Mouse (Mus musculus): Measurements from ENCODE around the gene Cib3. TPM values are rescaled to one million over a fixed set of nuclear protein-coding genes. Genes with fewer than 3 reads are reported as not detected.
A peak's percentile ranks its signal among the peaks of the same experiment; 100 is the strongest.

The Cib3 gene
- polyA plus RNA-seq, 1 experiment: not detected

- Histone ChIP-seq H3K4me3 (ENCODE audit: insufficient read depth, low read length) (no peak overlapping the region), H3K27ac (ENCODE audit: insufficient read depth, low read length) (no peak overlapping the region), H3K4me1 (ENCODE audit: control insufficient read depth, insufficient read depth, low read length) (no peaks in the 10 kb centered on the region)
- TF ChIP-seq POLR2A (IDR thresholded peaks at IDR 0.05; ENCODE audit: low read depth, low read length) (no peak), CTCF (IDR thresholded peaks at IDR 0.05; ENCODE audit: borderline replicate concordance, insufficient read depth, low read length) (no peak)
These were observed 29.0 kb downstream of the Cib3 start for GRCm38 (mm10) chr8:72183554-72184202.

- Histone ChIP-seq H3K4me1 (ENCODE audit: control insufficient read depth, insufficient read depth, low read length) (no peaks in the 10 kb centered on the region), H3K4me3 (ENCODE audit: insufficient read depth, low read length) (no peak overlapping the region), H3K27ac (ENCODE audit: insufficient read depth, low read length) (no peak overlapping the region)
- TF ChIP-seq POLR2A (IDR thresholded peaks at IDR 0.05; ENCODE audit: low read depth, low read length) (no peak), CTCF (IDR thresholded peaks at IDR 0.05; ENCODE audit: borderline replicate concordance, insufficient read depth, low read length) (peak; percentile 46; the same call in 1 of the 2 replicates)
These were observed 35.2 kb downstream of the Cib3 start for GRCm38 (mm10) chr8:72177346-72177925.

DNA sequence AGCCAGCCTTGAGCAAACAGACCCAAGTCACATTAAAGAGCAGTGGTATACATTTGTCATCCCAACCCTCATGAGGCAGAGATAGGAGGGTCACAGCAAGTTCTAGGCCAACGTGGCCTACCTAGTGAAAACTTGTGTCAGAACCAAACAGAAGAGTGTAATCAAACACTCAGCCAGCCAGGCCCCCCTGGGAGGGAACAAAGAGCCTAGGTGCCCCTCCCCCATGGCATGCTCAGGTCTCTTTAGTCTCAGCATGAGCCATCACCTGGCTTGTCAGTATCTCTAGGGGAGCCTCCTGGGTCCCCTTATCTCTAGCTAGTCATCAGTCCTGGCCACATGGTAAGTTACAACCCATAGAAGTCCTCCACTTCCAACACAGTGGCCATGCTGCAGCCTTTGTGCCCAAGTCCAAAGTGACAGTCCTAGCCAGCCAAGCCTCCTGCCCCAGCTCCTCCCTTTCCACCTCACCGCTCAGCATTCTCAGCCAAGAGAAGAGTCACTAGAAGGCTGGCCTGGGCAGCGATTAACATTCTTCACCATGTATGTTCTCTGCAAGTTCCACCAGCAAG lies 42.9 kb downstream of the Cib3 start:
- Histone ChIP-seq H3K4me1 (ENCODE audit: control insufficient read depth, insufficient read depth, low read length) (no peaks in the 10 kb centered on the region), H3K27ac (ENCODE audit: insufficient read depth, low read length) (no peak overlapping the region), H3K4me3 (ENCODE audit: insufficient read depth, low read length) (no peak overlapping the region)
- no peak for TF ChIP-seq CTCF (IDR thresholded peaks at IDR 0.05; ENCODE audit: borderline replicate concordance, insufficient read depth, low read length)
- no peak for TF ChIP-seq POLR2A (IDR thresholded peaks at IDR 0.05; ENCODE audit: low read depth, low read length)

GRCm38 (mm10) chr8:72169098-72169668 lies 43.5 kb downstream of the Cib3 start:
- Histone ChIP-seq H3K27ac (ENCODE audit: insufficient read depth, low read length) (no peak overlapping the region), H3K4me3 (ENCODE audit: insufficient read depth, low read length) (no peak overlapping the region), H3K4me1 (ENCODE audit: control insufficient read depth, insufficient read depth, low read length) (no peaks in the 10 kb centered on the region)
- TF ChIP-seq CTCF (IDR thresholded peaks at IDR 0.05; ENCODE audit: borderline replicate concordance, insufficient read depth, low read length): no peak
- no peak for TF ChIP-seq POLR2A (IDR thresholded peaks at IDR 0.05; ENCODE audit: low read depth, low read length)

DNA sequence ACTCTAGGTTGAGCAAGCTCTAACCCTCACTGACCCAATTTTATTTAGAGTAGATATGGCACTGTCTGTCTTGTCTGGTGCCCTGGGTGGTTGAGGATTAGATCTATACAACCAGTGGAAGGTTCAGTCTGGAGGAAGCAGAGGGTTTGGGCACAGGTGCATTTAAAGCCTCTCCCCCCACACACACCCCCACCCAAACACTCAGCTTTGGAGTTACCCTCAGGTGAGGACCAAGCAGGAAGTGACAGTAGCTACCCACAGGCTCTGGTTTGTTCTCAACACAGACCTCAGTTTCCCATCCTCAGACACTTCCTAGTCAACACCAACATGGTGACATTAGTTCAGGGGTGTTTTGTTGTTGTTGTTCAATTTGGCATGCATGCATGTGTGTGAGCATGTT lies 49.8 kb downstream of the Cib3 start:
- peaks cover 8% of the 10 kb centered on the region for H3K4me1 ChIP-seq (ENCODE audit: control insufficient read depth, insufficient read depth, low read length)
- TF ChIP-seq POLR2A (IDR thresholded peaks at IDR 0.05; ENCODE audit: low read depth, low read length): no peak
- no peak for TF ChIP-seq CTCF (IDR thresholded peaks at IDR 0.05; ENCODE audit: borderline replicate concordance, insufficient read depth, low read length)
- H3K27ac ChIP-seq (ENCODE audit: insufficient read depth, low read length): no peak overlapping the region
- no peak overlapping the region for H3K4me3 ChIP-seq (ENCODE audit: insufficient read depth, low read length)

GRCm38 (mm10) chr8:72160707-72161697 lies 51.6 kb downstream of the Cib3 start, which contains the start of gene Rab8a:
Gene Rab8a (plus strand): TSS chr8:72161200.
- Histone ChIP-seq H3K27ac (ENCODE audit: insufficient read depth, low read length) (0 out of 2 replicates have a peak within 1 kb of the TSS, but pooled peaks have one; percentile 27), H3K4me1 (ENCODE audit: control insufficient read depth, insufficient read depth, low read length) (peaks cover 11% of the 10 kb centered on the region), H3K4me3 (ENCODE audit: insufficient read depth, low read length) (peak within 1 kb of the TSS; percentile 77)
- TF ChIP-seq POLR2A (IDR thresholded peaks at IDR 0.05; ENCODE audit: low read depth, low read length): peak; percentile 88
- TF ChIP-seq CTCF (IDR thresholded peaks at IDR 0.05; ENCODE audit: borderline replicate concordance, insufficient read depth, low read length): no peak

- Histone ChIP-seq H3K4me3 (ENCODE audit: insufficient read depth, low read length) (no peak overlapping the region), H3K4me1 (ENCODE audit: control insufficient read depth, insufficient read depth, low read length) (peaks cover 11% of the 10 kb centered on the region), H3K27ac (ENCODE audit: insufficient read depth, low read length) (no peak overlapping the region)
- TF ChIP-seq POLR2A (IDR thresholded peaks at IDR 0.05; ENCODE audit: low read depth, low read length): no peak
- TF ChIP-seq CTCF (IDR thresholded peaks at IDR 0.05; ENCODE audit: borderline replicate concordance, insufficient read depth, low read length): no peak
These were observed 52.6 kb downstream of the Cib3 start for GRCm38 (mm10) chr8:72160007-72160406.

GRCm38 (mm10) chr8:72158726-72159125 lies 53.9 kb downstream of the Cib3 start:
- no peak for TF ChIP-seq CTCF (IDR thresholded peaks at IDR 0.05; ENCODE audit: borderline replicate concordance, insufficient read depth, low read length)
- no peak for TF ChIP-seq POLR2A (IDR thresholded peaks at IDR 0.05; ENCODE audit: low read depth, low read length)
- Histone ChIP-seq H3K4me1 (ENCODE audit: control insufficient read depth, insufficient read depth, low read length) (peaks cover 11% of the 10 kb centered on the region), H3K4me3 (ENCODE audit: insufficient read depth, low read length) (no peak overlapping the region), H3K27ac (ENCODE audit: insufficient read depth, low read length) (peak overlapping the region; percentile 63; the same call in 1 of the 2 replicates)

GRCm38 (mm10) chr8:72158096-72158495 lies 54.5 kb downstream of the Cib3 start:
- peaks cover 11% of the 10 kb centered on the region for H3K4me1 ChIP-seq (ENCODE audit: control insufficient read depth, insufficient read depth, low read length)
- H3K4me3 ChIP-seq (ENCODE audit: insufficient read depth, low read length): no peak overlapping the region
- TF ChIP-seq CTCF (IDR thresholded peaks at IDR 0.05; ENCODE audit: borderline replicate concordance, insufficient read depth, low read length) (no peak), POLR2A (IDR thresholded peaks at IDR 0.05; ENCODE audit: low read depth, low read length) (no peak)
- H3K27ac ChIP-seq (ENCODE audit: insufficient read depth, low read length): peak overlapping the region; percentile 66

Other genes starting within 250 kb of the Cib3 start
- not detected in 2 replicates for gene Cyp4f18, start 203.2 kb downstream of the Cib3 start, polyA plus RNA-seq (2011; ENCODE audit: insufficient read length, low read depth, missing spikeins)
- gene Olfr372, start 171.6 kb downstream of the Cib3 start, polyA plus RNA-seq (2011; ENCODE audit: insufficient read length, low read depth, missing spikeins): not detected in 2 replicates
- not detected in 2 replicates for gene Olfr373, start 129.7 kb downstream of the Cib3 start, polyA plus RNA-seq (2011; ENCODE audit: insufficient read length, low read depth, missing spikeins)
- 0.40 TPM in 1 of 2 replicates, not detected in the other for gene Olfr374, start 105.8 kb downstream of the Cib3 start, polyA plus RNA-seq (2011; ENCODE audit: insufficient read length, low read depth, missing spikeins)
- 1,203 and 1,448 TPM in 2 replicates for gene Tpm4, start 77.9 kb downstream of the Cib3 start, polyA plus RNA-seq (2011; ENCODE audit: insufficient read length, low read depth, missing spikeins)
- gene Rab8a, start 51.6 kb downstream of the Cib3 start, polyA plus RNA-seq (2011; ENCODE audit: insufficient read length, low read depth, missing spikeins): 102 and 115 TPM in 2 replicates
- gene Hsh2d, start 23.2 kb downstream of the Cib3 start, polyA plus RNA-seq (2011; ENCODE audit: insufficient read length, low read depth, missing spikeins): not detected in 2 replicates
- gene Gm11034, start 799 bp upstream of the Cib3 start, polyA plus RNA-seq (2011; ENCODE audit: insufficient read length, low read depth, missing spikeins): not detected in 2 replicates
- 41.4 and 43.8 TPM in 2 replicates for gene Fam32a, start 6.9 kb upstream of the Cib3 start, polyA plus RNA-seq (2011; ENCODE audit: insufficient read length, low read depth, missing spikeins)
- gene Ap1m1, start 27.2 kb upstream of the Cib3 start, polyA plus RNA-seq (2011; ENCODE audit: insufficient read length, low read depth, missing spikeins): 65.3 and 67.0 TPM in 2 replicates
- 3.8 and 4.6 TPM in 2 replicates for gene Gm10282, start 92.4 kb upstream of the Cib3 start, polyA plus RNA-seq (2011; ENCODE audit: insufficient read length, low read depth, missing spikeins)
- gene Klf2, start 106.2 kb upstream of the Cib3 start, polyA plus RNA-seq (2011; ENCODE audit: insufficient read length, low read depth, missing spikeins): 19.1 and 19.7 TPM in 2 replicates
- gene Eps15l1, start 208.6 kb upstream of the Cib3 start, polyA plus RNA-seq (2011; ENCODE audit: insufficient read length, low read depth, missing spikeins): 58.0 and 65.0 TPM in 2 replicates
- gene Calr3, start 231.0 kb upstream of the Cib3 start, polyA plus RNA-seq (2011; ENCODE audit: insufficient read length, low read depth, missing spikeins): 1.7 and 1.9 TPM in 2 replicates
- gene 1700030K09Rik, start 231.0 kb upstream of the Cib3 start, polyA plus RNA-seq (2011; ENCODE audit: insufficient read length, low read depth, missing spikeins): 5.5 and 6.6 TPM in 2 replicates

Data from embryonic fibroblast, embryonic 13.5 days (primary cell).